Mouse (Mus musculus): ENCODE data around the gene Zp3r. TPM values are rescaled to one million over a fixed set of nuclear protein-coding genes. Genes with fewer than 3 reads are reported as not detected.

The Zp3r gene
- polyA plus RNA-seq, 1 experiment from 2014 or later, result not detected

DNA sequence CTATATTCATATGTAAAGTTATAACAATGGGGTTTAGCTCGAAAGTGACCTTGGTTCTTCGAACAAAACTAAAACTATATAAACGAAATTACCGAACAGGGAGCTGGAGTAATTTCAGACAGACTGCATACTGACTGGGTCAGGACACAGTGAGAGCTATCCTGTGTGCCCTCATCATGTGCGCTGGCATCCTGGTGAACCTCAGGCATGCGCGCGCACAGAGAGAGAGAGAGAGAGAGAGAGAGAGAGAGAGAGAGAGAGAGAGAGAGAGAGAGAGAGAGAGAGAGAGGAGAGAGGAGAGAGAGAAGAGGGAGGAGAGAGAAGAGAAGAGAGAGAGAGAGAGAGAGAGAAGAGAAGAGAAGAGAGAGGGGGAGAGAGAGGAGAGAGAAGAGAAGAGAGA, 3.9 kb upstream of the Zp3r start:
- Histone ChIP-seq H3K4me1 (ENCODE audit: control insufficient read depth in 2 of 2, insufficient read depth in 2 of 2, low read length in 2 of 2) (no peaks in the 10 kb centered on the region), H3K9me3 (ENCODE audit: control insufficient read depth, low read length) (no peaks in the 10 kb centered on the region), H3K4me3 (ENCODE audit: control insufficient read depth in 1 of 2, insufficient read depth in 1 of 2, low read depth in 1 of 2, low read length in 2 of 2) (no peak overlapping the region), H3K27me3 (ENCODE audit: control insufficient read depth, insufficient read depth, low read length) (no peaks in the 10 kb centered on the region), H3K9ac (ENCODE audit: low read length) (no peak overlapping the region), H3K4me2 (ENCODE audit: low read length) (no peak overlapping the region), H3K27ac (replicated peaks in 1 of 2; ENCODE audit: control insufficient read depth in 1 of 2, insufficient read depth in 1 of 2, low read depth in 2 of 2, low read length in 2 of 2) (no peak overlapping the region), H3K36me3 (ENCODE audit: control insufficient read depth, insufficient read depth, low read length) (no peaks in the 10 kb centered on the region)
- WGBS, result 82% methylated on average over 8 of the region's 8 CpGs
- ATAC-seq (ENCODE audit: insufficient number of reproducible peaks, insufficient read depth, low FRiP score, low read depth), result no peak

DNA sequence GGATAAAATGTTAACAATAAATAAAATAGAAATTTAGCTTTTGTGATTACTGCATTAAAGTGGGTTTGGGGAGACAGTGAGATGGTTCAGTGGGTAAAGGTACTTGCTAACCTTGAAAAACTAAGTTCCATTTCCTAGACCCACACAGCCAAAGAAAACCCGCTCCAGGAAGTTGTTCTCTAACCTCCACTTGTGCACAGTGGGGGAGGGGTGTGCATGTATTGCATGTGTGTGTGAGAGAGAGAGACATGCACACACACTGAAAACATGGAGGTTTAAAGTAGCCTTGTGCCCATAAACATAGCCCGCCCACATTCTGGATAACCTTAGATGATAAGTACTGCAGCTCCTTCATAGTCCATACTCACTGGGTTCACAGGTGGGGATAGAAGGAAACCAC, 33.1 kb downstream of the Zp3r start:
- WGBS, result 72% methylated on average over 2 of the region's 2 CpGs
- Histone ChIP-seq H3K9ac (ENCODE audit: low read length) (no peak overlapping the region), H3K9me3 (ENCODE audit: control insufficient read depth, low read length) (no peaks in the 10 kb centered on the region), H3K4me1 (ENCODE audit: control insufficient read depth in 2 of 2, insufficient read depth in 2 of 2, low read length in 2 of 2) (no peaks in the 10 kb centered on the region), H3K27me3 (ENCODE audit: control insufficient read depth, insufficient read depth, low read length) (no peaks in the 10 kb centered on the region), H3K36me3 (ENCODE audit: control insufficient read depth, insufficient read depth, low read length) (no peaks in the 10 kb centered on the region), H3K4me2 (ENCODE audit: low read length) (no peak overlapping the region), H3K27ac (replicated peaks in 1 of 2; ENCODE audit: control insufficient read depth in 1 of 2, insufficient read depth in 1 of 2, low read depth in 2 of 2, low read length in 2 of 2) (no peak overlapping the region), H3K4me3 (ENCODE audit: control insufficient read depth in 1 of 2, insufficient read depth in 1 of 2, low read depth in 1 of 2, low read length in 2 of 2) (no peak overlapping the region)
- ATAC-seq (ENCODE audit: insufficient number of reproducible peaks, insufficient read depth, low FRiP score, low read depth), result no peak

- Histone ChIP-seq H3K9ac (ENCODE audit: low read length) (no peak overlapping the region), H3K4me1 (ENCODE audit: control insufficient read depth in 2 of 2, insufficient read depth in 2 of 2, low read length in 2 of 2) (no peaks in the 10 kb centered on the region), H3K36me3 (ENCODE audit: control insufficient read depth, insufficient read depth, low read length) (no peaks in the 10 kb centered on the region), H3K4me3 (ENCODE audit: control insufficient read depth in 1 of 2, insufficient read depth in 1 of 2, low read depth in 1 of 2, low read length in 2 of 2) (no peak overlapping the region), H3K27me3 (ENCODE audit: control insufficient read depth, insufficient read depth, low read length) (no peaks in the 10 kb centered on the region), H3K4me2 (ENCODE audit: low read length) (no peak overlapping the region), H3K9me3 (ENCODE audit: control insufficient read depth, low read length) (no peaks in the 10 kb centered on the region), H3K27ac (replicated peaks in 1 of 2; ENCODE audit: control insufficient read depth in 1 of 2, insufficient read depth in 1 of 2, low read depth in 2 of 2, low read length in 2 of 2) (no peak overlapping the region)
- ATAC-seq (ENCODE audit: insufficient number of reproducible peaks, insufficient read depth, low FRiP score, low read depth), result no peak
- WGBS, result 59% methylated on average over 9 of the region's 9 CpGs
These were observed 40.8 kb downstream of the Zp3r start for GRCm38 (mm10) chr1:130588659-130589058.

- ATAC-seq (ENCODE audit: insufficient number of reproducible peaks, insufficient read depth, low FRiP score, low read depth), result no peak
- no peaks in the 10 kb centered on the region for H3K36me3 ChIP-seq (ENCODE audit: control insufficient read depth, insufficient read depth, low read length)
- no peak overlapping the region for H3K4me3 ChIP-seq (ENCODE audit: control insufficient read depth in 1 of 2, insufficient read depth in 1 of 2, low read depth in 1 of 2, low read length in 2 of 2)
- no peak overlapping the region for H3K4me2 ChIP-seq (ENCODE audit: low read length)
- no peaks in the 10 kb centered on the region for H3K9me3 ChIP-seq (ENCODE audit: control insufficient read depth, low read length)
- H3K4me1 ChIP-seq (ENCODE audit: control insufficient read depth in 2 of 2, insufficient read depth in 2 of 2, low read length in 2 of 2), result no peaks in the 10 kb centered on the region
- 59% methylated on average over 4 of the region's 4 CpGs for WGBS
- H3K27me3 ChIP-seq (ENCODE audit: control insufficient read depth, insufficient read depth, low read length), result no peaks in the 10 kb centered on the region
- H3K27ac ChIP-seq (replicated peaks in 1 of 2; ENCODE audit: control insufficient read depth in 1 of 2, insufficient read depth in 1 of 2, low read depth in 2 of 2, low read length in 2 of 2), result no peak overlapping the region
- no peak overlapping the region for H3K9ac ChIP-seq (ENCODE audit: low read length)
These were observed 53.0 kb downstream of the Zp3r start for GRCm38 (mm10) chr1:130576389-130576788.

DNA sequence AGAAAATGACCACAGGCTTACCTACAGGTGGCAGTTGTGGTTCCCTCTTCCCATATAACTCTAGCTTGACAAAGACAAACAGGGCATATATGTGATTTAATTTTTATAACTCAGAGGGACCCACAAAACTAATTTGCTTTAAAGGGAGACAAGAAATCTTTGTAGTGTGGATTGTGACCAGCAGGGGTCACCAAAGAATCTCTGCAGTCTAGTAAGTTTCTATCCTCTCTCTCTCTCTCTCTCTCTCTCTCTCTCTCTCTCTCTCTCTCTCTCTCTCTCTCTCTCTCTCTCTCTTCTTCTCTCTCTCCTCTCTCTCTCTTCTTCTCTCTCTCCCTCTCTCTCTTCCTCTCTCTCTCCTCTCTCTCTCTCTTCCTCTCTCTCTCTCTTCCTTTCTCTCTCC, 53.5 kb downstream of the Zp3r start:
- no peak overlapping the region for H3K4me3 ChIP-seq (ENCODE audit: control insufficient read depth in 1 of 2, insufficient read depth in 1 of 2, low read depth in 1 of 2, low read length in 2 of 2)
- H3K9me3 ChIP-seq (ENCODE audit: control insufficient read depth, low read length), result no peaks in the 10 kb centered on the region
- ATAC-seq (ENCODE audit: insufficient number of reproducible peaks, insufficient read depth, low FRiP score, low read depth), result no peak
- no peaks in the 10 kb centered on the region for H3K36me3 ChIP-seq (ENCODE audit: control insufficient read depth, insufficient read depth, low read length)
- no peak overlapping the region for H3K9ac ChIP-seq (ENCODE audit: low read length)
- no peaks in the 10 kb centered on the region for H3K27me3 ChIP-seq (ENCODE audit: control insufficient read depth, insufficient read depth, low read length)
- H3K4me2 ChIP-seq (ENCODE audit: low read length), result no peak overlapping the region
- no peaks in the 10 kb centered on the region for H3K4me1 ChIP-seq (ENCODE audit: control insufficient read depth in 2 of 2, insufficient read depth in 2 of 2, low read length in 2 of 2)
- H3K27ac ChIP-seq (replicated peaks in 1 of 2; ENCODE audit: control insufficient read depth in 1 of 2, insufficient read depth in 1 of 2, low read depth in 2 of 2, low read length in 2 of 2), result no peak overlapping the region

DNA sequence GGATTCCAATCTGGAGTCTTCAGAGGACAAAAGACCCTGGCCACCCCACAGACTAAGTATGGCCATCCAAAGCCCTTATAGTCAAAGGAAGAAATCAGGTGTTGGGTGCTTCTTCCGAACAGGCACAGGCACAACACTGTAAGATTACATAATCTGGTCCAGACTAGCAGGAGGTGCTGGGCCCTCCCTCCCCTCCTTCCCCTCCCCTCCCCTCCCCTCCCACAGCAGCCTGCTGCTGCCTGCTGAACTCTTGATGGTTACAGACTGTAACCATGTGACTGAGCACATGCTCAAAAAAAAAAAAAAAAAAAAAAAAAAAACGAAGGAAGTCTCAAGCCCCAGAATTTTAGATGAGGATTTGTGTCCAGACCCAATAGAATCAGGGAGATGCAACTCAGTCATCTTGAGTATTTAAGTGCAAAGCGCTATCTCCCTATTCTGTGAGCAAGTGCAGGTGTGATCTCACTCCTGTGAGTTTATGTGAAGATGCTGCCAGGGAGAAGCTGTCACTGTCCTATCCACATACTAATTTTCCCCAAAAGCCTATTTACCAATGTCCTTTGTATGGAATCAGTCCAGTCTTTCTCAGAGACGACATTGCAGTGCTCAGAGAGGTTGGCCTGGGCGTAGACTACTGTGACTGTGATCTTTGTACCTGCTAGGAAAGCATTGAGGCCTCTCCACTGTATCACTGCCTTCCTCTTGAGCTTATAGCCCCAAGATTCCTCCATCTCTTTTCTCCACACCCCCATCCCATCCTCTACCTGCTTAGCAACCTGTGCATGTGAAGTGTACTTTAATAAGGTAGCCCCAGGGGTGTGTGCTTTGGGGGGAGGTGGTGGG, 77.8 kb downstream of the Zp3r start:
- ATAC-seq (ENCODE audit: insufficient number of reproducible peaks, insufficient read depth, low FRiP score, low read depth), result no peak
- Histone ChIP-seq H3K9me3 (ENCODE audit: control insufficient read depth, low read length) (no peaks in the 10 kb centered on the region), H3K27ac (replicated peaks in 1 of 2; ENCODE audit: control insufficient read depth in 1 of 2, insufficient read depth in 1 of 2, low read depth in 2 of 2, low read length in 2 of 2) (peak overlapping the region; percentile 6 to 64; a peak in 3 of 4 replicates), H3K9ac (ENCODE audit: low read length) (no peak overlapping the region), H3K4me3 (ENCODE audit: control insufficient read depth in 1 of 2, insufficient read depth in 1 of 2, low read depth in 1 of 2, low read length in 2 of 2) (no peak overlapping the region), H3K4me1 (ENCODE audit: control insufficient read depth in 2 of 2, insufficient read depth in 2 of 2, low read length in 2 of 2) (peaks cover 4 to 6% of the 10 kb centered on the region in 2 experiments; a peak in 1 of 4 replicates), H3K36me3 (ENCODE audit: control insufficient read depth, insufficient read depth, low read length) (no peaks in the 10 kb centered on the region), H3K27me3 (ENCODE audit: control insufficient read depth, insufficient read depth, low read length) (no peaks in the 10 kb centered on the region), H3K4me2 (ENCODE audit: low read length) (no peak overlapping the region)
- 77% methylated on average over 5 of the region's 5 CpGs for WGBS

- ATAC-seq (ENCODE audit: insufficient number of reproducible peaks, insufficient read depth, low FRiP score, low read depth), result peak; percentile 56; the same call in 1 of the 2 replicates
- no peak overlapping the region for H3K4me3 ChIP-seq (ENCODE audit: control insufficient read depth in 1 of 2, insufficient read depth in 1 of 2, low read depth in 1 of 2, low read length in 2 of 2)
These were observed 78.9 kb downstream of the Zp3r start for GRCm38 (mm10) chr1:130550242-130551167.

More at GRCm38 (mm10) chr1:130550242-130551167, 78.9 kb downstream of the Zp3r start:
- Histone ChIP-seq H3K9me3 (ENCODE audit: control insufficient read depth, low read length) (no peaks in the 10 kb centered on the region), H3K27ac (replicated peaks in 1 of 2; ENCODE audit: control insufficient read depth in 1 of 2, insufficient read depth in 1 of 2, low read depth in 2 of 2, low read length in 2 of 2) (peak overlapping the region; percentile 36 to 64), H3K4me2 (ENCODE audit: low read length) (peak overlapping the region; percentile 42), H3K36me3 (ENCODE audit: control insufficient read depth, insufficient read depth, low read length) (no peaks in the 10 kb centered on the region), H3K9ac (ENCODE audit: low read length) (no peak overlapping the region), H3K4me1 (ENCODE audit: control insufficient read depth in 2 of 2, insufficient read depth in 2 of 2, low read length in 2 of 2) (peaks cover 4 to 6% of the 10 kb centered on the region in 2 experiments; a peak in 1 of 4 replicates), H3K27me3 (ENCODE audit: control insufficient read depth, insufficient read depth, low read length) (no peaks in the 10 kb centered on the region)
- WGBS, result 38% methylated on average over 19 of the region's 19 CpGs

Data from heart, embryonic 14.5 days (tissue).